Mouse (Mus musculus): ENCODE results near the gene Zmpste24.
"Not testable (repeated sequence)": the region's sequence is repeated elsewhere in the genome, so short reads cannot be mapped to it uniquely, and the experiment has no call there.

The Zmpste24 gene

DNA sequence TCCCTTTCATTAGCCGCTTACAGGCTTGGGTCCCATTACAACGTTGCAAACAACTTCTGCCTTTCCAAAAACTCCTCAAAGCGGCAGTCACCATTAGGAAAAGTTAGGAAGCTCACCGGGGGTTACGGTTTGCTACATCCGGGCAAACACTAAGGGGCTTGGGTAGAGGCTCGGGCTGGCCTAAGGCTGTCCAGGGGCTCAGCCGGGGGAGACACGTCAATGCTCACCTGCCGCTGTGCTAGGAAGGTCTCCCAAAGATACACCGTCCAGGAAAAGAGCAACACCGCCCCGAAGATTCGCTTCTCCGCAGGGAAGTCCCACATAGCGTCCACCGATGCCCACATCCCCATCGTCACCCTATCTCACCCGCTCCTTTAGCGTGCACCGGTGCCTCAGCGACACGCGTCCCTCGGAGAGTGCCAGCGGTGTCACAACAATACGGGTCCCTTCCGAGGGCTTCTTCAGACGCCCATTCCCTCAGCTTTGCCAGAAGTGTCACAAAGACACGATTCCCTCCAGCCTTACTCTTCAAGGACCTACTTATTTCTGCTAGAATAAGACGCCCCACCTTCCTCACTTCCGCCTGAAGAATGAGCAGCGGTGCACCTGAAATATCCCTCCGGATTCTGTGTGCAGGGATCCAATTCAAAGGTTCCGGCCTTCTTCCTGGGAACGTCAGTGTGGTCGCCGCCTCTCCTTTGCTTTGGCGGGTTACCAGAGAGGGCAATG, at the start of gene Zmpste24:
Gene Zmpste24 (minus strand): TSS at position 592 of the 729 bp plus-strand sequence.
- DNase-seq, result peak; percentile 87 to 88

GRCm38 (mm10) chr4:121109126-121109525, 11.1 kb upstream of the Zmpste24 start, which contains the start of gene Tmco2:
Tmco2 (minus strand) TSS chr4:121109226.
- no peak for DNase-seq

DNA sequence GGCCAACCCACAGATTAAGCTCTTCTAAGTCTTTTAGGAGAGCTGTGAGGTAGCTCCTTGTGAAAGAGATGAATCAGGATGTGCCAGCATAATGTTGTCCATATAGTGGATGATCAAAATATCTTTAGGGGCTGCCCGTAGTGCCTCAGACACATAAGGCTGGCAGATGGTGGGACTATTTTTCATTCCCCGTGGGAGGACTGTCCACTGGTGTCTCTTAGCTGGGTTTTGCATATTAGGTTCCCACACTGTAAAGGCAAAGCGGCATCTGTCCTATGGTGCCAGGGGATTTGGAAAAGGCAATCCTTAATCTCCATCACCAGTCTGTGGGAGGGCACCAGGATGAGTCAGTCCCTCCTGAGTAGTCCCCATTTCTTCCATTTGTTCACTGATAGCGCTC, 5.3 kb upstream of the Zmpste24 start:
- DNase-seq, result no peak

- peak; percentile 30 to 69 for DNase-seq
These were observed 7.8 kb downstream of the Zmpste24 start for GRCm38 (mm10) chr4:121090211-121090610.

- DNase-seq, result no peak
These were observed 9.3 kb downstream of the Zmpste24 start for GRCm38 (mm10) chr4:121088696-121089095.

DNA sequence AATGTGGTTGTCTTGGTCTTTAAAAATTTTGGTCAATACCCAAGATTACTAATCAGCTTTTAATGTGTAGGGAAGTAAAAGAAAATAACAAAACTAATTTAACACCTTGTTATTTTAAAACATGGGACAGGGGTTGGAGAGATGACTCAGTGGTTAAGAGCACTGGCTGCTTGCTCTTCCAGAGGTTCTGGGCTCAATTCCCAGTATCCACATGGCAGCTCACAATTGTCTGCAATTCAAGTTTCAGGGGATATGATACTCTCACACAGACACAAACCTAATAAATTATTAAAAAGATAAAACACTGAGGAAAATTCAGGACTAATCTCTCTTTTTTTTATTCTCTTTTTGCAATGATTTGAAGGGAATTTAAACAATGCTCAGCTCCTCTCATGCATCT, 13.5 kb downstream of the Zmpste24 start:
- no peak for DNase-seq

- no peak for DNase-seq
These were observed 17.6 kb downstream of the Zmpste24 start for GRCm38 (mm10) chr4:121080395-121080794.

- DNase-seq, result peak; percentile 52
These were observed 20.0 kb downstream of the Zmpste24 start for GRCm38 (mm10) chr4:121077915-121078646.

- DNase-seq, result no peak
These were observed 23.8 kb downstream of the Zmpste24 start for GRCm38 (mm10) chr4:121074250-121074649.

DNA sequence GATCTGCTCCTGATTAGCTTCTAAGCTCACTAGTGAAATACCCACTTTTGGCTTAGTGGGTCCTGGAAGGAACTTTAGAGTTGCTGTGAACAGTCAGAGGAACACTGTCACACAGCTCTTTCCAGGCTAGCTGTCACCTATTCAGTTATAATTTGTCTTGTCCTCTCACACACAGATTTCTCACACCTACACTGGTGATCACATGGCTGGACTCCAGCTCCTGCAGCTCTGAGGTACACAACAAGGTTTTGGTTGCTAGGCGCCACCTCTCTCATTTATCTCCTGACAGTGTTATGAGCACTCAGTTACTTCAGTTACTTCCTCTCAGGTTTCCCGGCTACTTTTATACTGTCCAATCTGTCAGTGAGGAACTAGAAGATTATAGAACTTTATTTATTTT, 32.7 kb downstream of the Zmpste24 start:
- no peak for DNase-seq

DNA sequence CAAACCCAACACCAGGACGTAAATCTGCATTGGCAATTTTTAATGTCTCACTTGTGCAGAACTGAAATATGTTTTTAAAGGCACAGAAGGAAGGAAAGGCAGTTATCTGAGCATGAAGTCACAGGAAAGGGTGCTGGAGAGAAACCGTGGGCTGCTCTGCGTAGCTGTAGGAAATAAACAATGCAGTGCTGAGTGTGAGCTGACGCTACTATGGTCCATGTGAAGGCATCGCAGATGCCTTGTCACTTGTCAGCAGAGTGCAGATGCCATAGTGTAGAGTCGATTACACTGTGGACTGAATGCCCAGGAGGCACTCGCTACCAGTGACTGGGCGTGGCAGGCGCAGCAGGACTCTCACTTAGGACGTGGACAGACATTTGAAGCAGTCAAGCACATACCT, 38.8 kb downstream of the Zmpste24 start:
- DNase-seq, result not testable (repeated sequence)

GRCm38 (mm10) chr4:121057032-121057431, 41.0 kb downstream of the Zmpste24 start:
- DNase-seq, result no peak

DNA sequence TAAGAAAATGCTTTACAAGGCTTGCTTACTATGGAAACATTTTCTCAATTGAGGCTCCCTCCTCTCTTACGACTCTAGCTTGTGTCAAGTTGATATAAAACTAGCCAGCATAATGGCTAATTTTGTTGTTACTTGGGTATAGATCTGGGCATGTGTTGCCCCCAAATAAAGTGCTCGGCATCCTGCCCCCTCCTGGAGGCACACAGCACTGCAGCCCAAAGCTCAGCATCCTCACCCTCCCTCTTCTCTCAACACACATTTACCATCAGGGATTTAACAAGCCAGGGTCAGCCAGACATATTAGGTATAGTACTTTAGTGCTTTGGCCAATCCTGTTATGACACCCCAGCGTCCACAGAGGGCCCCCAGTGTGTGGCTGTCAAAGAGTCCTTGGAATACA, 41.7 kb downstream of the Zmpste24 start:
- no peak for DNase-seq

- no peak for DNase-seq
These were observed 45.4 kb downstream of the Zmpste24 start for GRCm38 (mm10) chr4:121052454-121053323.

DNA sequence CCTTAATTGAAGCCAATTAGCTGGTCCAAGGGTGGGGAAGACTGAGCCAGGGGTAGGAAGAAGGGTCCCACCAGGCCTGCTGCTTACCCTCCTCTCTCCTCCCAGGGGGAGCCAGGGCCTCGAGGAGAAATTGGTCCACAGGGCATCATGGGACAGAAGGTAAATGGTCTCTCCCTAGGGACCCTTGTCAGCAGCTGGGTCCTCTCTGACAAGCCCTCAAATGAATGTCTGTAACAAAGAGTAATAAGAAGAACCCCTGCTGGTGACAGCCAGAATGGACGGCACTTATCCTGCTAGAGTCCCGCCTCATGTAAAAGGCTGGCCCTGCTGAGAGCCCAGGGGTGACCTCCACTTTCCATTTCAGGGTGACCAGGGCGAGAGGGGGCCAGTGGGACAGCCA, 46.2 kb downstream of the Zmpste24 start:
- no peak for DNase-seq

DNA sequence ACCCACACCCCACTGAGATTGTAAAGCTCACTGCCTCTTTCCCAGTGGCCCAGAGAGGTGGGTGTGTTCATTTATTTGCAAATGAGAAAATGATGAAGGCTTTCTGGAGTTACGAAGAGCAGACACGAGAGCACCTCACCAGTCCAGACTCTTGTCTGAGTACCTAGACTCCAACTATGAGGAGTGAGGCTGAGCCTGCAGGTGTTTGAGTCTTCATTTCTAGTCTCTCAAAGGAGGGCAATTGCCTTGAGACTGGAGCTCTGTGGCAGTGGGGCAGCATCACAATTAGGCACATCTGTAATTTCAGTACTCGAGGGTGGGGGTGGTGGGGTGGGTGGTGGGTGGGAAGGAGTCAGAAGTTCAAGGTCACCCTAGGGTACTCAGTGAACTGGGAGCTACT, 55.1 kb downstream of the Zmpste24 start:
- DNase-seq, result no peak

DNA sequence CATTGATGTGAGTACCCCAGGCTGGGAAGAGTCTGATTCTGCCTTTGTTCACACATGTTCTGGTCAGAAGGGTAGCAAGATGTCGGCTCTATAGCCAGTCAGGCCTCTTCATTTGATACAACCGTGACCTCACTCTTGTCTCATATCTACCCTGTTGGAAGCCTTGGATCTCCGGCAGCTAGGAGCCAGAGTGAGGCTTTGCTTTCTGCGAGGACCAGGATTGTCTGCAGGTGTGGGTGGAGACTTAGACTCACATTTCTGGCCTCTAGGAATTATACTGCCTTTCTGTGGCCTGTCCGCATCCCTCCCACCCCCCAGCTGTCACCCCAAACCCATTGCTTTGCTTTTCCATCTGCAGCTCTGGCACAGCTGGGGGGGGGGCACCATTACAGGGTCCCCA, 55.6 kb downstream of the Zmpste24 start:
- DNase-seq, result no peak

DNA sequence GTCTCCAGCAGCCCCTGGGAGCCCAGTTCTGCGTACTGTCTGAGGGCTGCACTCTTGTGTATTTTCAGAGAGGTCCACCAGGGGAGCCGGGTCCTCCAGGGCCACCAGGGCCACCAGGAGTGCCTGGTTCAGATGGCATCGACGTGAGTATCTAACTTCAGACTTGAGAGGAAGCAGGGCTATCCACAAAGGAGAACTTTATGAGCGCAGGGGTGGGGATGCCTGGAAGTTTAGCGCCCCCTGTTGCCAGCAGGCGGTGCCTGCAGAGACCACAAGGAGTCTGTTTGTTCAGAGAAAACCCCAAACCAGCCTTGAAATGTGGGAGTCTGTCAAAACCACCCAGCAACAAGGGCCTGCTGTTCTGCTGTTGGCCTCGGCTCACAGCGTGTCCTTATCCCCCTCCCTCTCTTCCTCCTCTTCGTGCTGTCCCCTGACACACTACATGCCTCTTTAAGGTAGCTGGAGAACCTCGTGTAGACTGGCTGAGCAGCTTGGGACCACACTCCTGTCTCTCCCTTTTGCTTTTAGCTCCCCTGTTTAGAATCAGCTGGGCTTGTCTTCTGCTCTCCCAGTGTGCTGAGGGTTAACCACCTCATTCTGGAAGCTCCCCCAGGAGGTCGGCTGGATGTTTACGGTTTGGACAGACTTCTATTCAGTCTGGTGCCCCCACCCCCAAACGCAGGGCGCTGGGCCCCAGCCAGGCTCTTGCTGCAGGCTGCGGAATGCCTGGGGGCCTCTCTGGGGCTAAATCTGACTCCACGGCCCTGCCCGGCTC, 57.0 kb downstream of the Zmpste24 start:
- DNase-seq, result peak in 1 of 2 experiments; percentile 68

DNA sequence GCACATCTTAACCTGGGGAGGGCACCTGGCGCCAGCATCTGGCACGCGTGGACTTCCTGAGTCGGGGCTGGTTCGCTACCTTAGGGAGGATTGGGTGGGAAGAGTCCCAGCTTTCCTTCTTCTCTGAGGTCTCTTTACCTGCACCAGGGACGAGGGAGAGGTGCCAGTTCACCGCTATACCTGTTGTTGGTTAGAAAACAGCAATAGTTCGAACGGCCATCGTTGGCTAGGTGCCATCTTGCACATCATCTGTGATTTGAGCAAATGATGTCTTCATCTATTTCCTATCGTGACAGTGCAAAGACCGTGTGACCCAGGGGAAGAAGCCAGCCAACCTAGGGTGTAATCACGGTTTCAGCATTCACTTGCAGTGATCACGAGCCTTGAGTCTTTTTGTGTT, 57.7 kb downstream of the Zmpste24 start:
- DNase-seq, result no peak

DNA sequence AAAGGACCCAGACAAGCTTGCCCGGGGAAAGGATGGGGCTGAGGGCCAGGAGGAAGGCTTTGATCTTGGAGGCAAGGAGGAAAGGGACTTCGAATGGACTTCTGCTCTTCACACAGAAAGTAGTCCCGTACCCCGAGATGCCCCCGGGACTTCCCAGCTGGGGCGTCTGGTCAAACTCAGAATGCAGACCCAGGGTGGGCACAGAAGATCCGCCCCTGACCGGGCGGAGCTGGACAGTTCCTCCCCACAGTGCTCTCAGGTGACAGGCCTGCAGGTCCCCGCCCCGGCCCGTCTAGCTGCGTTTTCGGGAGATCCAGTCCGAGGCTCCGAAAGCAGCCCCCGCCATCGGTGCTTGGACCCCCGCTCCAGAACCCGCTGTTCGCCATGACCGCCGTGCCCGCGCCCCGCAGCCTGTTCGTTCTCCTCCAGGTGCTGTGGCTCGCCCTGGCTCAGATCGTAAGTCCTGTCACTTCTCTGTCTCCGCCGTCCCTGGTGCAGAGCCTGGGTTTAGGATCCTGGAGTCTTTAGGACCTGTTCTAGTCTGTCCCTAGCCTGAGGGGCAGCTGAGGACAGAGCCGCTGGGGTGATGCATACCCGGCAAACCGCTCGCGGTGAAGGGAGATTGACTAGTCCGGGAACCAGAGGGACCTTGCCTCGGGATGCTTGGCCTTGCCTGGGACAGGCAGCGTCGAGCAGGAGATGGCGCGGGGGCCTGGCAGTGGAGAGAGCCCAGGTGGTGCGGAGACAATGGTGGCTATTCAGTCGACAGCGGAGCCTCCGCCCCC, 58.5 kb downstream of the Zmpste24 start, which contains the start of gene Col9a2:
Gene Col9a2 (plus strand): TSS at position 55 of the 785 bp plus-strand sequence.
- DNase-seq, result no peak

DNA sequence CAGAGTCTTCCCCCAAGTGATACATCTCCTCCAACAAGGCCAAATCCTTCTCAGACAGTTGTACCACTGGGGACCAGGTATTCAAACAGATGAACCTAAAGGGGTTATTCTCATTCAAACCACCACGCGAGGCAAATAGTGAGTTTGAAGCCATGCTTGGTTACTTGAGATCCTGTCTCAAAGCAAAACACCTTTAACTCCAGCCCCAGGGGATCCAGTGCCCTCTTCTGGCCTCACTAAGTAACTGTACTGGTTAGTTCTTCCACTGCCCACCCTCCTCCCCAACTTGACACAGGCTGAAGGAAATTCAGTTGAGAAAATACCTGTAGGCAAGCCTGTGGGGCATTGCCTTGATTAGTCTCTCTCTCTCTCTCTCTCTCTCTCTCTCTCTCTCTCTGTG, 65.0 kb downstream of the Zmpste24 start:
- peak in 1 of 2 experiments; percentile 35 for DNase-seq
